Mouse (Mus musculus): ENCODE data around the gene Cript. TPM values are rescaled to one million over a fixed set of nuclear protein-coding genes. Genes with fewer than 3 reads are reported as not detected.

Cript gene
- total and polyA plus RNA-seq, 3 experiments, result 30.2 to 41.8 TPM; not detected in 1

GRCm38 (mm10) chr17:86988161-86988560 lies 37.2 kb upstream of the Cript start:
- TF ChIP-seq RAD21 (IDR thresholded peaks at IDR 0.05; ENCODE audit: low read depth, low read length), result no peak
- TF ChIP-seq TBP (IDR thresholded peaks at IDR 0.05; ENCODE audit: low read depth, low read length), result no peak
- no peak for TF ChIP-seq ZC3H11A (IDR thresholded peaks at IDR 0.05; ENCODE audit: low read depth, low read length)
- TF ChIP-seq POLR2A (IDR thresholded peaks at IDR 0.05; ENCODE audit: control insufficient read depth in 1 of 2, insufficient read depth in 1 of 2, low read depth in 1 of 2, low read length in 2 of 2, poor library complexity in 1 of 2), result no peak
- TF ChIP-seq MAX (IDR thresholded peaks at IDR 0.05; ENCODE audit: low read length), result no peak
- no peak for TF ChIP-seq GATA1 (IDR thresholded peaks at IDR 0.05; ENCODE audit: low read depth, low read length)
- no peak for TF ChIP-seq BHLHE40 (IDR thresholded peaks at IDR 0.05; ENCODE audit: borderline replicate concordance, low read depth, low read length)
- TF ChIP-seq POLR2AphosphoS5 (IDR thresholded peaks at IDR 0.05; ENCODE audit: borderline replicate concordance, low read depth, low read length), result no peak
- TF ChIP-seq KAT2A (conservative IDR thresholded peaks at IDR 0.05; ENCODE audit: low read depth, low read length), result no peak
- TF ChIP-seq RCOR1 (IDR thresholded peaks at IDR 0.05; ENCODE audit: low read depth, low read length), result no peak
- no peak for TF ChIP-seq CTCF (IDR thresholded peaks at IDR 0.05 in 2 of 3, conservative IDR thresholded peaks at IDR 0.05 in 1 of 3; ENCODE audit: control insufficient read depth in 1 of 3, insufficient read depth in 1 of 3, low read depth in 2 of 3, low read length in 3 of 3, poor library complexity in 1 of 3, severe bottlenecking in 1 of 3)
- TF ChIP-seq UBTF (IDR thresholded peaks at IDR 0.05; ENCODE audit: borderline replicate concordance, insufficient read depth, low read depth, low read length), result no peak
- TF ChIP-seq TCF12 (IDR thresholded peaks at IDR 0.05; ENCODE audit: low read depth, low read length), result no peak
- no peak for TF ChIP-seq SMC3 (IDR thresholded peaks at IDR 0.05; ENCODE audit: low read depth, low read length)
- no peak for DNase-seq (ENCODE audit: low read depth, low spot score)
- no peaks in the 10 kb centered on the region for H3K4me1 ChIP-seq (ENCODE audit: control insufficient read depth in 1 of 2, insufficient read depth in 2 of 2, low read length in 2 of 2)
- H3K9ac ChIP-seq (ENCODE audit: control insufficient read depth, low read depth, low read length, poor library complexity, severe bottlenecking), result no peak overlapping the region
- no peak overlapping the region for H3K4me3 ChIP-seq (ENCODE audit: control insufficient read depth in 1 of 2, insufficient read depth in 1 of 2, low read depth in 2 of 2, low read length in 2 of 2)
- no peaks in the 10 kb centered on the region for H3K79me2 ChIP-seq (ENCODE audit: control insufficient read depth, insufficient read depth, low read length, poor library complexity)
- H3K27ac ChIP-seq (ENCODE audit: control insufficient read depth, low read depth, low read length), result no peak overlapping the region
- H3K27me3 ChIP-seq (ENCODE audit: control insufficient read depth in 1 of 2, insufficient read depth in 2 of 2, low read length in 2 of 2), result no peaks in the 10 kb centered on the region
- no peaks in the 10 kb centered on the region for H3K36me3 ChIP-seq (ENCODE audit: control insufficient read depth in 1 of 2, insufficient read depth in 2 of 2, low read length in 2 of 2)
- no peaks in the 10 kb centered on the region for H3K9me3 ChIP-seq (replicated peaks; ENCODE audit: insufficient read depth, low read length)

GRCm38 (mm10) chr17:86988601-86989184 lies 36.7 kb upstream of the Cript start:
- TF ChIP-seq ZMIZ1 (IDR thresholded peaks at IDR 0.05; ENCODE audit: low read depth, low read length) (no peak), TCF12 (IDR thresholded peaks at IDR 0.05; ENCODE audit: low read depth, low read length) (no peak), POLR2AphosphoS5 (IDR thresholded peaks at IDR 0.05; ENCODE audit: borderline replicate concordance, low read depth, low read length) (no peak), HCFC1 (IDR thresholded peaks at IDR 0.05; ENCODE audit: low read depth, low read length) (no peak)
- no peaks in the 10 kb centered on the region for H3K27me3 ChIP-seq (ENCODE audit: control insufficient read depth in 1 of 2, insufficient read depth in 2 of 2, low read length in 2 of 2)
- no peak overlapping the region for H3K9ac ChIP-seq (ENCODE audit: control insufficient read depth, low read depth, low read length, poor library complexity, severe bottlenecking)
- no peak overlapping the region for H3K4me3 ChIP-seq (ENCODE audit: control insufficient read depth in 1 of 2, insufficient read depth in 1 of 2, low read depth in 2 of 2, low read length in 2 of 2)
- H3K79me2 ChIP-seq (ENCODE audit: control insufficient read depth, insufficient read depth, low read length, poor library complexity), result no peaks in the 10 kb centered on the region
- H3K9me3 ChIP-seq (replicated peaks; ENCODE audit: insufficient read depth, low read length), result no peaks in the 10 kb centered on the region
- DNase-seq (ENCODE audit: low read depth, low spot score), result no peak
- H3K27ac ChIP-seq (ENCODE audit: control insufficient read depth, low read depth, low read length), result no peak overlapping the region
- no peaks in the 10 kb centered on the region for H3K4me1 ChIP-seq (ENCODE audit: control insufficient read depth in 1 of 2, insufficient read depth in 2 of 2, low read length in 2 of 2)
- H3K36me3 ChIP-seq (ENCODE audit: control insufficient read depth in 1 of 2, insufficient read depth in 2 of 2, low read length in 2 of 2), result no peaks in the 10 kb centered on the region
